In genomic region chr13:102902123-102902522, GRCm38 (mm10) we compare ENCODE assay signal across 21 mouse cellular contexts.
"Had no signal": no experiment of that assay in that cellular context is flagged by ENCODE, and none has a peak within 500 bp of the region (broad histone marks: within the 10 kb centered on the region; RNA-seq: fewer than 3 reads in every experiment).

No protein-coding gene starts in this region.

- H3K9ac ChIP-seq: forebrain, postnatal 0 days; heart, embryonic 13.5 days; heart, embryonic 15.5 days; hindbrain, embryonic 12.5 days; hindbrain, embryonic 14.5 days; intestine, embryonic 15.5 days; limb, embryonic 12.5 days; liver, embryonic 12.5 days; liver, embryonic 14.5 days had no signal

- H3K4me3 ChIP-seq: heart, embryonic 13.5 days; heart, embryonic 15.5 days; hindbrain, embryonic 10.5 days; hindbrain, embryonic 12.5 days; intestine, embryonic 15.5 days; layer of hippocampus, adult 2 months; left cerebral cortex, adult 2 months; limb, embryonic 10.5 days; limb, embryonic 12.5 days; liver, embryonic 12.5 days had no signal

- H3K27ac ChIP-seq: heart, embryonic 13.5 days; heart, embryonic 15.5 days; hindbrain, embryonic 10.5 days; hindbrain, embryonic 12.5 days; hindbrain, embryonic 14.5 days; intestine, embryonic 15.5 days; layer of hippocampus, adult 2 months; left cerebral cortex, adult 2 months; limb, embryonic 10.5 days; limb, embryonic 12.5 days; liver, embryonic 12.5 days; liver, embryonic 14.5 days had no signal

- DNase-seq: forebrain, postnatal 0 days; gastrocnemius, postnatal 25 days; heart, postnatal 4 days; kidney, adult 18-20 months; kidney, adult 8-10 months; kidney, postnatal 10 days; kidney, postnatal 25 days; kidney, postnatal 4 days had no signal

- H3K4me2 ChIP-seq: heart, embryonic 11.5 days; heart, embryonic 13.5 days; heart, embryonic 15.5 days; hindbrain, embryonic 12.5 days; hindbrain, embryonic 14.5 days; intestine, embryonic 15.5 days; limb, embryonic 12.5 days; liver, embryonic 12.5 days had no signal

- H3K36me3 ChIP-seq: heart, embryonic 13.5 days; heart, embryonic 15.5 days; hindbrain, embryonic 10.5 days; hindbrain, embryonic 12.5 days; intestine, embryonic 15.5 days; limb, embryonic 10.5 days; limb, embryonic 12.5 days; liver, embryonic 12.5 days had no signal

- H3K9me3 ChIP-seq: heart, embryonic 13.5 days; heart, embryonic 15.5 days; hindbrain, embryonic 10.5 days; hindbrain, embryonic 12.5 days; intestine, embryonic 15.5 days; limb, embryonic 10.5 days; limb, embryonic 12.5 days; liver, embryonic 12.5 days had no signal

- H3K27me3 ChIP-seq: heart, embryonic 13.5 days; heart, embryonic 15.5 days; hindbrain, embryonic 12.5 days; intestine, embryonic 15.5 days; limb, embryonic 12.5 days; liver, embryonic 12.5 days had no signal
